Mouse (Mus musculus) olfactory bulb, adult 2 months (tissue): ENCODE data around the gene Gmppb. TPM values are rescaled to one million over a fixed set of nuclear protein-coding genes. Genes with fewer than 3 reads are reported as not detected.
A peak's percentile ranks its signal among the peaks of the same experiment; 100 is the strongest.

Source experiments
- H3K27ac ChIP-seq: fragments of 200-500 bp; 2 replicates; pipeline ENCODE4 v1.5.1; 2012; ENCODE audit warnings: low read depth, low read length; ENCODE audit not compliant: insufficient read depth
- H3K4me1 ChIP-seq: fragments of 200-500 bp; 2 replicates; pipeline ENCODE4 v1.6.1; 2012; ENCODE audit warnings: low read length; ENCODE audit not compliant: control insufficient read depth, insufficient read depth
- H3K4me3 ChIP-seq: fragments of 200-500 bp; 2 replicates; pipeline ENCODE4 v1.5.1; 2012; ENCODE audit warnings: mild to moderate bottlenecking, low read depth, low read length, moderate library complexity; ENCODE audit not compliant: insufficient read depth
- CTCF ChIP-seq: fragments of 200-500 bp; IDR thresholded peaks from 2 replicates; pipeline ENCODE4 v1.5.1; 2012; ENCODE audit warnings: low read depth, mild to moderate bottlenecking, low read length, moderate library complexity; ENCODE audit not compliant: insufficient read depth
- POLR2A ChIP-seq: fragments of 200-500 bp; IDR thresholded peaks from 2 replicates; pipeline ENCODE4 v1.6.1; 2012; ENCODE audit warnings: mild to moderate bottlenecking, low read depth, low read length, moderate library complexity; ENCODE audit not compliant: insufficient read depth
- WGBS: fragments of 180-500 bp; shearing (Covaris S2); methylation state at CpG from one replicate; pipeline ENCODE4 v1.1.7; 2018; 5-methylcytosine and 5-hydroxymethylcytosine counted together
- polyA plus RNA-seq: library from polyadenylated mRNA; stranded (reverse); fragments of >200 nt; gene quantifications from 2 replicates; pipeline ENCODE4 v1.2.4, GENCODE M21; 2012; ENCODE audit warnings: low replicate concordance; ENCODE audit not compliant: missing spikeins, insufficient read depth, insufficient read length

Gmppb gene
- polyA plus RNA-seq, 1 experiment = not detected

DNA sequence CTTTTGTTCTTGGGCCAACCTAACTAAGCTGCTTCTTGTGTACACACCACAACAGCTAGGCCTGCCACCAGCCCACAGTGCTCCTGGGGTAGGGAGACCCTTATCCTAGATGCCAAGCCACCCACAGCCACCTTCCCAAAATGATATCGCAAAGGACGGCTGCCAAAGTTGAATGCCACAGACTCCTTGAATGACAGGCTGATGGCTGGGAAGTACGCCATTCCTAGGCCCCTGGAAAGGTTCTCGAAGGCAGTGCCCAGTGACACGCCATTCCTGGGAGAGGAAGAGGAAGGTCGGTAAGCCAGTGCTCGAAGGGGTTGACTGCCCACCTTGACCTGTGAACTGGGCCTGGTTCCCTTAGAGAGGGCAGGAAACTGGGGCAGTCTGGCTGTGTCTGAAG is 20.5 kb downstream of the Gmppb start:
- TF ChIP-seq CTCF (no peak), POLR2A (no peak)
- Histone ChIP-seq H3K27ac (no peak overlapping the region), H3K4me1 (peaks cover 12% of the 10 kb centered on the region), H3K4me3 (no peak overlapping the region)
- WGBS = 82% methylated on average over 7 of the region's 7 CpGs

GRCm38 (mm10) chr9:108071801-108072200 is 22.8 kb downstream of the Gmppb start:
- TF ChIP-seq POLR2A (no peak), CTCF (no peak)
- no peak overlapping the region for H3K27ac ChIP-seq
- WGBS = 89% methylated on average over 4 of the region's 4 CpGs

GRCm38 (mm10) chr9:108072481-108072924 is 23.5 kb downstream of the Gmppb start:
- TF ChIP-seq POLR2A (no peak), CTCF (no peak)
- Histone ChIP-seq H3K4me3 (no peak overlapping the region), H3K27ac (no peak overlapping the region), H3K4me1 (peaks cover 12% of the 10 kb centered on the region)
- WGBS = 67% methylated on average over 9 of the region's 9 CpGs

More at GRCm38 (mm10) chr9:108071801-108072200, 22.8 kb downstream of the Gmppb start:
- Histone ChIP-seq H3K4me1 (peaks cover 12% of the 10 kb centered on the region), H3K4me3 (no peak overlapping the region)

GRCm38 (mm10) chr9:108073141-108073930 is 24.3 kb downstream of the Gmppb start:
- Histone ChIP-seq H3K27ac (0 out of 2 replicates have a peak overlapping the region, but pooled peaks have one; percentile 7), H3K4me1 (peaks cover 11% of the 10 kb centered on the region), H3K4me3 (no peak overlapping the region)
- TF ChIP-seq POLR2A (no peak), CTCF (no peak)
- 59% methylated on average over 7 of the region's 7 CpGs for WGBS

DNA sequence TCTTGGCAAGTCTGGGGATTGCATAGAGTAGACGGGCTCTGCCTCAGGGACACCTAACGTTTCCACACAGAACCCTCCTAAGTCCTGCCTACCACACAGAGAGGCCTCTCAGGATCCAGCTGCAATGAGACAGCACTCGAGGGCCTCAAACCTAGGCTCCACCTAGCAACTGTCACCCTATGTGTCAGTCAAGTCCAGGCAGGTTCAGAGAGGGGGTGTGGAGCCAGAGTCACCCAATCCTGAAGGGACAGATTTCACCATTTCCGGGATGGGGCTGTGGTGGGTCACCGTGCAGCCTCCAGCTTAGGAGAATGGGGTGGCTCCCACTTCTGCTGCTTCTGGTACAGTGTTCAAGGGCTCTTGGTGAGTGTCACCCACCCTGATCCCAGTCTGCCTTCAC is 31.1 kb downstream of the Gmppb start, which contains the start of gene Mst1:
Mst1 (plus strand) TSS at position 269 of the 400 bp plus-strand sequence.
- Histone ChIP-seq H3K27ac (no peak within 1 kb of the TSS), H3K4me1 (peaks cover 17% of the 10 kb centered on the region), H3K4me3 (peak within 1 kb of the TSS; percentile 68)
- no peak for TF ChIP-seq CTCF
- no peak for TF ChIP-seq POLR2A
- WGBS = 75% methylated on average over 5 of the region's 5 CpGs

DNA sequence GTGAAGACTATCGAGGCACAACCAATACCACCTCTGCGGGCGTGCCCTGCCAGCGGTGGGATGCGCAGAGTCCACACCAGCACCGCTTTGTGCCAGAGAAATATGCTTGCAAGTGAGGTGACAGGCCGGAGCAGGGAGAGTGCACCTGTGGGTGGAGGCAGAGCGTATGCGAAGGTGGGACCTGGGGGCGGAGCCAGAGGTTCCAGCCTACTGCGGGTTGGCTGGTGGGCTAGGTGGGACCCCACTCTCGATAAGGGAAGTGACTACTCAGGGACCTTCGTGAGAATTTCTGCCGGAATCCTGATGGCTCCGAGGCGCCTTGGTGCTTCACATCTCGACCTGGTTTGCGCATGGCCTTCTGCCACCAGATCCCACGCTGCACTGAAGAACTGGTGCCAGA is 33.5 kb downstream of the Gmppb start:
- no peak overlapping the region for H3K27ac ChIP-seq
- TF ChIP-seq POLR2A (no peak), CTCF (no peak)
- H3K4me1 ChIP-seq = peaks cover 17% of the 10 kb centered on the region
- 7% methylated on average over 19 of the region's 19 CpGs for WGBS
- H3K4me3 ChIP-seq = no peak overlapping the region

GRCm38 (mm10) chr9:108082988-108083431 is 34.0 kb downstream of the Gmppb start, which contains the start of gene Rnf123:
TSS of gene Rnf123 (minus strand) at chr9:108083346.
- WGBS = 42% methylated on average over 12 of the region's 12 CpGs
- H3K27ac ChIP-seq = no peak within 1 kb of the TSS
- TF ChIP-seq POLR2A (no peak), CTCF (no peak)
- no peak within 1 kb of the TSS for H3K4me3 ChIP-seq
- peaks cover 14% of the 10 kb centered on the region for H3K4me1 ChIP-seq

DNA sequence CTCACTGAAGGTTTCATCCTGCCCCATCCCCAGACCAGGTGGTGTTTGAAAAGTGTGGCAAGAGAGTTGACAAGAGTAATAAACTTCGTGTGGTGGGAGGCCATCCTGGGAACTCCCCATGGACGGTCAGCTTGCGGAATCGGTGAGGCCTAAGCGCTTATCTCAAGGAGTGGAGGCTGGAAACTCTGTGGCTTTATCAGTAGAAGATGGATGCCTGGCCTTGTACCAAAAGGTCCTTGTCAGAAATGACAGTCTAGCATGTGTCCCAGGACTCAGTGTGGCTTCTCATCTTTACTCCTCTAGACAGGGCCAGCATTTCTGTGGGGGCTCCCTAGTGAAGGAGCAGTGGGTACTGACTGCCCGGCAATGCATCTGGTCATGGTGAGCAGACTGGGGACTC is 34.5 kb downstream of the Gmppb start:
- no peak overlapping the region for H3K27ac ChIP-seq
- peaks cover 13% of the 10 kb centered on the region for H3K4me1 ChIP-seq
- H3K4me3 ChIP-seq = no peak overlapping the region
- no peak for TF ChIP-seq CTCF
- 88% methylated on average over 6 of the region's 6 CpGs for WGBS

- TF ChIP-seq CTCF = no peak
- no peak for TF ChIP-seq POLR2A
- Histone ChIP-seq H3K27ac (no peak overlapping the region), H3K4me1 (peaks cover 7% of the 10 kb centered on the region), H3K4me3 (no peak overlapping the region)
- WGBS = 92% methylated on average over 4 of the region's 4 CpGs
These were observed 36.2 kb downstream of the Gmppb start for GRCm38 (mm10) chr9:108085261-108085660.
